Mouse (Mus musculus): ENCODE measurements around the gene Zfp750. TPM values are rescaled to one million over a fixed set of nuclear protein-coding genes. Genes with fewer than 3 reads are reported as not detected.

Zfp750 gene
- 0.27 and 0.57 TPM in 2 replicates for polyA plus RNA-seq (2015; fragmentation: Nextera tagmentation; extraction: Ambion mirVana)

DNA sequence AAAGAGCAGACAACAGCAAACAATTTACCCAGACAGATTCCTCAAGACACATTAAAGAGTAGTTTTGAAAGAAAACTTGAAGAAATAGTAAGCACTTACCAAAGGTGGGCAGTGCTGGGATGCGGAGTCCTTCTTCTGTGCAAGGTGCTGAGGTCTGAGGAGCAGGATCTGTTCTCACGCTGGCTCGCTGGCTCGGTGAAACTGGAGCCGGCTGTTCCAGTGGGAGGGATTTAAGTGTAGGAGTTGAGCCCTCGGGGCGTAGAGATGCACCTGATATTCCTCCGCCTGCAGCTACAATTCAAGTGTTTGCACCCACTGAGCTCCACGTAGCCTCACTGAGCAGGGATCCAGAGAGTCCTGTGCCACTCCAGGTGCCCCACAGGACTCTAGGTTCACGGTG lies at the start of gene Zfp750:
Gene Zfp750, minus strand, starts transcription at position 203 of the 400 bp plus-strand sequence.
- Histone ChIP-seq H3K4me1 (replicated peaks) (peaks cover 12% of the 10 kb centered on the region; the same call in 1 of the 2 replicates), H3K4me3 (replicated peaks) (no peak within 1 kb of the TSS), H3K27ac (no peak within 1 kb of the TSS), H3K36me3 (peaks cover 1% of the 10 kb centered on the region; the same call in 1 of the 2 replicates), H3K9ac (replicated peaks) (no peak within 1 kb of the TSS), H3K4me2 (replicated peaks) (no peak within 1 kb of the TSS), H3K9me3 (no peaks in the 10 kb centered on the region), H3K27me3 (no peaks in the 10 kb centered on the region)
- no peak for ATAC-seq
- WGBS: 40% methylated on average over 10 of the region's 10 CpGs

DNA sequence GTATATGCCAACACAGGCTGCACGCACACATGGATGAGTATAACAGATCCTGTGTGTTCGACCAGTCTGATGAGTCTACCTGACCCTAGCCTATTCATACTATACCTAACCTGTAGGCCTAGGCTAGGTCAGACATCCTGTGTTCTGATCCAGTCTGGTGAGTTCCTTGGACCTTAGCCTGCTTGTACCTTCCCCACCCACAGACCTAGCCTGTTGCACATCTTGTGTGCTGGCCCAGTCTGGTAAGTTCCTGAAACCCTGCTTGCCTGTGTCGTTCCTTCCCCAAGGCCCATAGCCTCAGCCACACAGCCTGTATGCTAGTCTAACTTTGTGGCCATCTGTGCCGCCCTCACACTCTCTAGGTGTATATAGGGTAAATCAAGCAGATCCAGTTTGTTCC lies 45.1 kb upstream of the Zfp750 start:
- WGBS: 96% methylated on average over 4 of the region's 4 CpGs
- Histone ChIP-seq H3K36me3 (peaks cover 12% of the 10 kb centered on the region; the same call in 1 of the 2 replicates), H3K27ac (no peak overlapping the region), H3K4me2 (replicated peaks) (no peak overlapping the region), H3K4me3 (replicated peaks) (no peak overlapping the region), H3K9me3 (no peaks in the 10 kb centered on the region), H3K27me3 (no peaks in the 10 kb centered on the region), H3K9ac (replicated peaks) (no peak overlapping the region), H3K4me1 (replicated peaks) (no peaks in the 10 kb centered on the region)
- ATAC-seq: no peak

DNA sequence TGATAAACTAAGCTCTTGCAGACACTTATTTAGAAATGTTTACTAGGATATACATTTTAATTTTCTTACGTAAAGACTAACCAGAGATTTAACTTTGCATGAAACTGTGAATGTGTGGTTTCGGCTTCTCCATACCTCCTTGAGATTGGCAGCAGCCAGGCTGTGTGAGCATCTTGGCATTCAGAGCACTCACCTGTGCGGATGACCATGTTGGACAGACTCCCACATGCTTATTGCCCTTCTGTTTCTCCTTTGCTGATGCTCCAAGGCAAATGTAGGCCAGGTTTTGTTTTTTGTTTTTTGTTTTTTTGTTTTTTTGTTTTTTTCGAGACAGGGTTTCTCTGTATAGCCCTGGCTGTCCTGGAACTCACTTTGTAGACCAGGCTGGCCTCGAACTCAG lies 44.2 kb upstream of the Zfp750 start:
- 94% methylated on average over 5 of the region's 5 CpGs for WGBS
- H3K9me3 ChIP-seq: no peaks in the 10 kb centered on the region
- H3K9ac ChIP-seq (replicated peaks): no peak overlapping the region
- no peak for ATAC-seq
- no peaks in the 10 kb centered on the region for H3K27me3 ChIP-seq
- peaks cover 13% of the 10 kb centered on the region; the same call in 1 of the 2 replicates for H3K36me3 ChIP-seq
- H3K27ac ChIP-seq: no peak overlapping the region
- H3K4me3 ChIP-seq (replicated peaks): no peak overlapping the region
- H3K4me1 ChIP-seq (replicated peaks): no peaks in the 10 kb centered on the region
- no peak overlapping the region for H3K4me2 ChIP-seq (replicated peaks)

DNA sequence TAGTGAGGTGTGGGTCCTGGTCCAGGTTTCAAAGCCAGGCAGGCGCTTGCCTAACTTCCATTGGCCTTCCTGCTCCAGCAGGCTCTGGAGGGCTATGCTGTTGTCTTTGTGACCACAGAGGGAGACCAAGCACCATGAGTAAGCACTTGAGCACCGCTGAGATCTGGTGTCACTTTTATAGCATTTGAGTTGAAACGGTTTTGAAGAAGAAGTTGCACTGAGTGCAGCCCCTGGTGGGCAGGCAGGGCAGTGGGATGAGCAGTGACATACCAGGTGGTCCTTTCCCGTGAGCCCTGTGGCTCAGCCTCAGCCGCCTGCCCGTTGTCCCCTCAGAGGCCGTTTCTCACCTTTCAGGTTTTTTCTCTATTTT lies 41.1 kb upstream of the Zfp750 start:
- 86% methylated on average over 7 of the region's 7 CpGs for WGBS

DNA sequence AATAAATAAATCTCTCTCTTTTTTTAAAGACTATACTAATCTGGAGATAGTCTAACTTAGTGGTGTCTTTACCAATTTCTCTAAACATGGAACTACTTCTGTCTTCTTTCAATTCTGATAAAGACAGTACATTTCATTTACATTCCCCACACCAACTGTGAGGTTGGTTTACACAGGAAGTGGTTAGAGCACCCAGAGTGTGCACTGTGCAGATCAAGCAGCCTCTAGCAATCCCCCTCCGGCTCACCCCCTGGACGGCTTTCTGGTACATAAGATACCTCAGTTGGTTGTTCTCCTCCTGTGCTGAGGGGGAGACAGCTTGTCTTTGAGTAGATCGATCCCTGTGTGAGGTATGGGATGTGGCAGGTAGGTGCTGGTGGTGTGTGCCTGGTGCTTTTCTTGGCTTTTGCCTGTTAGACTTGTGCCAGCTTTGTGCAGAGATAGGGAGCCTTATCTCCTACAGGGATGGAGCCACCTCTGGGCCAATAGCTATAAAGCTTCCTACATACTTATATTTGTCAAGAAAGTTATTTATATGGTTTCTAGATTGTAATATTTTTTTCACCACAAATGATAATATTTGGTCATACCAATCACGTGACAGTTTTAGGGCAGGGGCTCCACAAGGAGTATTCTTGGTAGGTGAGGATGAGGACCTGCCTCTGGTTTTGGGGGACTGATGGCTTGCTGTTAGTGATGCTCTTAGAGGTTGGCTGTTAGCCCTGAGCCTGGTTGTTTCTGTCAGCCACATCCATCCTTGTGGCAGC lies 40.6 kb upstream of the Zfp750 start:
- no peak overlapping the region for H3K4me2 ChIP-seq (replicated peaks)
- H3K4me1 ChIP-seq (replicated peaks): no peaks in the 10 kb centered on the region
- peaks cover 20% of the 10 kb centered on the region for H3K36me3 ChIP-seq
- 96% methylated on average over 4 of the region's 4 CpGs for WGBS
- H3K27me3 ChIP-seq: no peaks in the 10 kb centered on the region
- no peak for ATAC-seq
- no peak overlapping the region for H3K4me3 ChIP-seq (replicated peaks)
- no peak overlapping the region for H3K9ac ChIP-seq (replicated peaks)
- no peak overlapping the region for H3K27ac ChIP-seq
- H3K9me3 ChIP-seq: no peaks in the 10 kb centered on the region

More for the DNA sequence above, 41.1 kb upstream of the Zfp750 start:
- Histone ChIP-seq H3K36me3 (peaks cover 26% of the 10 kb centered on the region), H3K4me2 (replicated peaks) (no peak overlapping the region), H3K4me1 (replicated peaks) (no peaks in the 10 kb centered on the region), H3K27me3 (no peaks in the 10 kb centered on the region), H3K9me3 (no peaks in the 10 kb centered on the region), H3K27ac (no peak overlapping the region), H3K9ac (replicated peaks) (no peak overlapping the region), H3K4me3 (replicated peaks) (no peak overlapping the region)
- no peak for ATAC-seq

DNA sequence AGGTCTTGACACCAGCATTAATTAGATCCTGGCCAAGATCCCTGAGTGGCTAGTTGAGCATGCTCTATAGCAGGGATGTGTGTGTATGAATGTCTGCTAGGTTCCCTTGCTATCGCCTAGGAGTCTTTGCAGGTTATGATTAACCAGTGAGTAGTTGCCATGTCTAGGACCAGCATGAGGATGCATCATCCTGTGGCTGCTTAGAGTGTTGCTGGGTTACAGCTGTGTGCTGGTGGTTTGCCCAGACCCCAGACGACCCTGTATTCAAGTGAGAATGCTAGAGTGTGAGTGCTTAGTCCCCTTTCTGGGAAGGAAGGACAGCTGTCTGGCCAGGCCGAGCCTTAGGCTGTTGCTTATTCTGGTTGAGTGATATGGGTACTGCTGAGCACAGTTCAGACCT lies 39.4 kb upstream of the Zfp750 start:
- no peak overlapping the region for H3K4me2 ChIP-seq (replicated peaks)
- 89% methylated on average over 3 of the region's 3 CpGs for WGBS
- H3K27ac ChIP-seq: no peak overlapping the region
- H3K4me1 ChIP-seq (replicated peaks): no peaks in the 10 kb centered on the region
- H3K4me3 ChIP-seq (replicated peaks): no peak overlapping the region
- peaks cover 14% of the 10 kb centered on the region for H3K36me3 ChIP-seq
- no peaks in the 10 kb centered on the region for H3K9me3 ChIP-seq
- H3K9ac ChIP-seq (replicated peaks): no peak overlapping the region
- ATAC-seq: no peak
- H3K27me3 ChIP-seq: no peaks in the 10 kb centered on the region

DNA sequence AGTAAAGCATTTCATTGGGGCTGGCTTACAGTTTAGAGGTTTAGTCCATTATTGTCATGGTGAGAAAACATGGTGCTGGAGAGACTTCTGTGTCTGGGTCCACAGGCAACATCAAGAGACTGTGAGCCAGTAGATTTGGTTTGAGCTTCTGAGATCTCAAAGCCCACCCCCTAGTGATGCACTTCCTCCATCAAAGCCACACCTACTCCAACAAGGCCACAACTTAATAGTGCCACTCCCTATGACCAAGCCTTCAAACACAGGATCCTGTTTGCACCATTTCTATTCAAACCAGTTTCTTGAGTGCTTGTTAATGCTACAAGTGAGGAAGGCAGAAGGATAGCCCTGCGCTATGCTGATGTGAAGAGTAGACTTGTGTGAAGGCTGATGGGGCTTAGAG lies 38.8 kb upstream of the Zfp750 start:
- no peak overlapping the region for H3K4me3 ChIP-seq (replicated peaks)
- no peak for ATAC-seq
- no peak overlapping the region for H3K27ac ChIP-seq
- peaks cover 14% of the 10 kb centered on the region for H3K36me3 ChIP-seq
- H3K27me3 ChIP-seq: no peaks in the 10 kb centered on the region
- 100% methylated on average over 1 of the region's 1 CpGs for WGBS
- H3K9ac ChIP-seq (replicated peaks): no peak overlapping the region
- no peaks in the 10 kb centered on the region for H3K4me1 ChIP-seq (replicated peaks)
- no peaks in the 10 kb centered on the region for H3K9me3 ChIP-seq
- no peak overlapping the region for H3K4me2 ChIP-seq (replicated peaks)

DNA sequence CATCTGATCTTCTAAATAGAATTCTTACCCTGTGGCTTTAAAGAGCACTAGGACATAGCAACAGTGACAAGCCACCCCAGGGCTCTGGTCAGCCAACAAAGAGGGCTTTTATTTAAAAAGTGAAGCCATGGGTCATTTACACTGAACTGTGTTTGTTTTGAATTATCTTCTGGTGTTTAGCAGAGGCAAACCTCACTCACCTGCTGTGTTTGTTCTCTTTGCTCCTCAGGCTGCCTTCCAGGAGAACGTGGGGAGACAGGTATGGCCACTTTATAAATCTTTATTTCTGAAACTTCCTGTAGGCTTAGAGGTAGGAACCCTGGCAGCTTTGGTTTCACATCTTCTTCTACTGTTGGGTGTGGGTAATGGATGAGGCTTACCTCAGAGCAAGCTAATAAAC lies 37.6 kb upstream of the Zfp750 start:
- H3K9me3 ChIP-seq: no peaks in the 10 kb centered on the region
- no peak overlapping the region for H3K4me2 ChIP-seq (replicated peaks)
- no peak overlapping the region for H3K9ac ChIP-seq (replicated peaks)
- no peaks in the 10 kb centered on the region for H3K4me1 ChIP-seq (replicated peaks)
- H3K27me3 ChIP-seq: no peaks in the 10 kb centered on the region
- H3K36me3 ChIP-seq: peaks cover 14% of the 10 kb centered on the region
- H3K4me3 ChIP-seq (replicated peaks): no peak overlapping the region
- WGBS: 80% methylated on average over 1 of the region's 1 CpGs
- H3K27ac ChIP-seq: no peak overlapping the region
- no peak for ATAC-seq

DNA sequence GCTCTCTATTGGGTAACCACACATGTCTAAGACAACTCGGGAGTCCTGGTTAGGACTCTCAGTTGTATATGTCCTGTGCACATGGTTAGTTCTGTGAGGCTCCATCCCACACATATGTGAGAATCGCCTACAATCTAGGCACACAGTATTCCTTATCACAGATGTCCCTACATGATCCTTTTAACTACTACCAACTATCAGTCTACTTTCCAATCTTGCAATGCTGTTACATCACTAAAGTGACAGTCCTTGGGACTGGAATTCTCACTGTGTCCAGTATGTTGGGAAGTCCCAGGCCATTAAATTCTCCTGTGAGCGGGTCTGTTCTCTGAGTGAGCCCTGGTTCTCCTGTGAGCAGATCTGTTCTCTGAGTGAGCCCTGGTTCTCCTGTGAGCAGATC lies 34.3 kb upstream of the Zfp750 start:
- Histone ChIP-seq H3K4me2 (replicated peaks) (no peak overlapping the region), H3K9me3 (no peaks in the 10 kb centered on the region), H3K27ac (no peak overlapping the region), H3K36me3 (peaks cover 14% of the 10 kb centered on the region), H3K27me3 (no peaks in the 10 kb centered on the region), H3K4me3 (replicated peaks) (no peak overlapping the region), H3K4me1 (replicated peaks) (peaks cover 25% of the 10 kb centered on the region), H3K9ac (replicated peaks) (no peak overlapping the region)
- no peak for ATAC-seq
- WGBS: 98% methylated on average over 3 of the region's 3 CpGs

DNA sequence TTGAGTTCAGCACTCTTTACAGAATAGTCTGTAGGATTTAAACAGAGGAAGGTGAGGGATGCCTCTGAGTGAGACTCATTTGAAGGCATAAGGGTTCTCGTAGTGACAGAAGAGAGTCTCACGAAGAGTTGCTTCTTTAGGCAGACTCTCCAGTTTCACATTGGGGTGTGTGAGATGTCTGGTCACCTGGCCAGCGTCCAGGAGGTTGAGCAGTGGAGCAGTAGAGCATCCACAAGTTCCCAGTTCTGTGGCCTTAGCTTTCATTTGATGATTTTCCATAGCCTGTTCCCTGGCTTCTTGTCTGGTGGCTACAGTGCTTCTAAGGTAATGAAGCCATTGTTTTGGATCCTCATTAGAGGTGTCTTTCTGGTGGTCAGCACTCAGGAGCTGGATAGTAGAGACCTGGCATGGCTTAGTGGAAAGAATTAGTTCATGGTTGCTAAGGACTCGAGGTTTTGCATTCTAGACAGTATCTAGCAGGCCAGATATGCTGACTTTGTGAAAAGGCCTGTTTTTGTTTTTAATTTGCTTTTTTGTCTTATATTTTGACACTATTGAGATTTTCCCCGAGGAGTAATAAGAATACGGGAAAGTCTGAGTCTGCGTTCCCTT lies 33.8 kb upstream of the Zfp750 start:
- Histone ChIP-seq H3K4me1 (replicated peaks) (peaks cover 25% of the 10 kb centered on the region), H3K27ac (no peak overlapping the region), H3K9ac (replicated peaks) (no peak overlapping the region), H3K4me2 (replicated peaks) (no peak overlapping the region), H3K9me3 (no peaks in the 10 kb centered on the region), H3K4me3 (replicated peaks) (no peak overlapping the region), H3K36me3 (peaks cover 9% of the 10 kb centered on the region), H3K27me3 (no peaks in the 10 kb centered on the region)
- no peak for ATAC-seq
- WGBS: 93% methylated on average over 7 of the region's 7 CpGs

DNA sequence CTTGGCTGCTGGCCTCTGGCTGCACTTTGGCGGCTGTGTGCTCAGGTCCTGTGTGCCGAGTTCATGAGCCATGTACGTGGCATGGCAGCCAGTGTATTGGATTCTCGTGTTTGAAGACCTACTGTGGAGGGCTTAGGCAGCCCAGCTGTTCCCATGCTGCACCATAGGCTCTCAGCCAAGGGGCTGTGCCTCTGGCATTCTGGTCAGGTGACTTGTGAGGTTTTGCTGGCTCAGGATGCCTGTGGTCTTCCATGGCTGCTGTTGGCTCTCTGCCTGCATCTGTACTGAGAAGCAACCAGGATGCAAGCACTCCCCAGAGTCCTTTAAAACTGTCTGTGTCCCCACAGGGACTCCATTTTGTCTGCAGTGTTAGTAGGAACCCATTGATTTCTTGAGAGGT lies 33.0 kb upstream of the Zfp750 start:
- no peak overlapping the region for H3K27ac ChIP-seq
- H3K9ac ChIP-seq (replicated peaks): no peak overlapping the region
- peaks cover 25% of the 10 kb centered on the region for H3K4me1 ChIP-seq (replicated peaks)
- no peak overlapping the region for H3K4me2 ChIP-seq (replicated peaks)
- WGBS: 75% methylated on average over 4 of the region's 4 CpGs
- no peak overlapping the region for H3K4me3 ChIP-seq (replicated peaks)
- no peak for ATAC-seq
- H3K27me3 ChIP-seq: no peaks in the 10 kb centered on the region
- H3K9me3 ChIP-seq: no peaks in the 10 kb centered on the region
- peaks cover 2% of the 10 kb centered on the region; the same call in 1 of the 2 replicates for H3K36me3 ChIP-seq

DNA sequence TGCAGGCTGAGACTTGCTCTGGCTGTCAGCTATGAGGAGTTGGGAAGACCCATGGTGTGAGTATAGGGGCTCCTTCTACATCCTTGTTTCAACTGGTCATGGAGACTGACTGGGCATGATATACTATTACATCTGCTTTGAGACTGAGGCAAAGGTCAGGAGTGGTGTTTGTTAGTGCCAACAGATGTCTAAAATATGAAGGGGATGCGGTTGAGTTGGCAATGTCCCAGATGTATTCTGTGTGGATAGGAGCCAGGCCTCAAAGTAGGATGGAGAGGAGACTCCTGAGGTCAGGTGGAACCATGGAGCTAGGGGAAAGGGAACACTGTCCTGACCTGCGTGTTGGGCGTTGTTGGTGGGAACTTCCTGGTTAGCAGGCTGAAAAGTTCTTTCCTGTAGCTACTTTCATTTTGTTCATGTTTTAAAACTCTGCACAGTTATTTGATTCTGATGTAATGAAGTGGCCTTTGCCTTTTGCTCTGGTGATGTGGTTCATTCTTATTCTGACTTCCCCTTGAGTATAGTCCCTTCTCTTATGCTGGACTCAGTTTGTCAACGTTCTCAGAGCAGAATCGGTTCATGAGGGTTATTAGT lies 32.2 kb upstream of the Zfp750 start:
- peaks cover 25% of the 10 kb centered on the region for H3K4me1 ChIP-seq (replicated peaks)
- no peak overlapping the region for H3K4me3 ChIP-seq (replicated peaks)
- H3K9ac ChIP-seq (replicated peaks): no peak overlapping the region
- no peak for ATAC-seq
- peak overlapping the region; percentile 37; the same call in 1 of the 2 replicates for H3K27ac ChIP-seq
- 95% methylated on average over 5 of the region's 5 CpGs for WGBS
- H3K4me2 ChIP-seq (replicated peaks): no peak overlapping the region
- no peaks in the 10 kb centered on the region for H3K36me3 ChIP-seq
- H3K27me3 ChIP-seq: no peaks in the 10 kb centered on the region
- H3K9me3 ChIP-seq: no peaks in the 10 kb centered on the region

Data from midbrain, embryonic 13.5 days (tissue).